Comparison of ENCODE assay signal across 15 mouse cellular contexts in genomic region chr9:122242856-122243255, GRCm38 (mm10). TPM values are rescaled to one million over a fixed set of nuclear protein-coding genes. Genes with fewer than 3 reads are reported as not detected.
DNase-seq lines count a peak whose midpoint lies in the region; ATAC-seq and TF ChIP-seq lines count a peak whose summit lies in the region.
"Had no signal": no experiment of that assay in that cellular context is flagged by ENCODE, and none has a peak within 500 bp of the region (broad histone marks: within the 10 kb centered on the region; RNA-seq: fewer than 3 reads in every experiment).

No protein-coding gene starts in this region.

- H3K9ac ChIP-seq in heart, postnatal 0 days (replicated peaks; ENCODE audit: low read depth, low read length), result no peak overlapping the region
- no peak overlapping the region for H3K9ac ChIP-seq in heart, embryonic 11.5 days (ENCODE audit: low read depth, low read length)
- no peak overlapping the region for H3K9ac ChIP-seq in liver, embryonic 11.5 days (ENCODE audit: low read depth, low read length)

- H3K27me3 ChIP-seq in heart, postnatal 0 days (ENCODE audit: control insufficient read depth, insufficient read depth, low read length), result no peaks in the 10 kb centered on the region
- no peaks in the 10 kb centered on the region for H3K27me3 ChIP-seq in heart, embryonic 11.5 days (ENCODE audit: control insufficient read depth, insufficient read depth, low read length)
- 0 out of 2 replicates have a peak, but pooled peaks cover 8% of the 10 kb centered on the region for H3K27me3 ChIP-seq in limb, embryonic 10.5 days (ENCODE audit: low read depth, poor library complexity, severe bottlenecking)
- no peaks in the 10 kb centered on the region for H3K27me3 ChIP-seq in liver, embryonic 11.5 days (replicated peaks; ENCODE audit: control insufficient read depth, insufficient read depth, low read length)
- H3K27me3 ChIP-seq: heart, embryonic 13.5 days had no signal

- no peaks in the 10 kb centered on the region for H3K4me1 ChIP-seq in heart, postnatal 0 days (ENCODE audit: control insufficient read depth, insufficient read depth)
- peaks cover 4% of the 10 kb centered on the region; the same call in 1 of the 2 replicates for H3K4me1 ChIP-seq in heart, embryonic 11.5 days (ENCODE audit: control insufficient read depth, insufficient read depth, low read length)
- peaks cover 22% of the 10 kb centered on the region for H3K4me1 ChIP-seq in limb, embryonic 10.5 days
- H3K4me1 ChIP-seq in liver, embryonic 11.5 days (replicated peaks; ENCODE audit: control insufficient read depth, insufficient read depth, low read length), result no peaks in the 10 kb centered on the region

- H3K4me2 ChIP-seq in heart, postnatal 0 days (ENCODE audit: low read depth, low read length), result no peak overlapping the region
- no peak overlapping the region for H3K4me2 ChIP-seq in heart, embryonic 11.5 days
- no peak overlapping the region for H3K4me2 ChIP-seq in liver, embryonic 11.5 days
- H3K4me2 ChIP-seq: heart, embryonic 13.5 days had no signal

- H3K27ac ChIP-seq in heart, postnatal 0 days (ENCODE audit: low read depth), result no peak overlapping the region
- no peak overlapping the region for H3K27ac ChIP-seq in heart, embryonic 11.5 days (ENCODE audit: low read depth, low read length)
- no peak overlapping the region for H3K27ac ChIP-seq in limb, embryonic 10.5 days
- H3K27ac ChIP-seq in liver, embryonic 11.5 days (ENCODE audit: low read depth, low read length), result no peak overlapping the region
- H3K27ac ChIP-seq: gastrocnemius, adult 2 months; heart, embryonic 13.5 days had no signal

- WGBS in heart, postnatal 0 days, result 12% methylated on average over 7 of the region's 7 CpGs
- 5% methylated on average over 7 of the region's 7 CpGs for WGBS in heart, embryonic 11.5 days (ENCODE audit: insufficient replicate concordance)
- WGBS in limb, embryonic 10.5 days, result 5% methylated on average over 7 of the region's 7 CpGs
- 10% methylated on average over 7 of the region's 7 CpGs for WGBS in liver, embryonic 11.5 days

- no peaks in the 10 kb centered on the region for H3K36me3 ChIP-seq in heart, postnatal 0 days (replicated peaks; ENCODE audit: control insufficient read depth, insufficient read depth, low read length)
- no peaks in the 10 kb centered on the region for H3K36me3 ChIP-seq in heart, embryonic 11.5 days (ENCODE audit: control insufficient read depth, insufficient read depth, low read length)
- H3K36me3 ChIP-seq in limb, embryonic 10.5 days, result 0 out of 2 replicates have a peak, but pooled peaks cover 4% of the 10 kb centered on the region
- H3K36me3 ChIP-seq in liver, embryonic 11.5 days (ENCODE audit: control insufficient read depth, insufficient read depth, low read length), result no peaks in the 10 kb centered on the region

- H3K4me3 ChIP-seq in heart, postnatal 0 days (ENCODE audit: low read depth, low read length), result no peak overlapping the region
- no peak overlapping the region for H3K4me3 ChIP-seq in heart, embryonic 11.5 days (ENCODE audit: low read depth, low read length)
- no peak overlapping the region for H3K4me3 ChIP-seq in limb, embryonic 10.5 days
- no peak overlapping the region for H3K4me3 ChIP-seq in liver, embryonic 11.5 days (ENCODE audit: low read depth, low read length)
- H3K4me3 ChIP-seq: gastrocnemius, adult 2 months; heart, embryonic 13.5 days had no signal

- TF ChIP-seq CTCF in heart, postnatal 0 days (IDR thresholded peaks at IDR 0.05; ENCODE audit: low read depth), result no peak

- no peak for TF ChIP-seq EP300 in heart, postnatal 0 days (IDR thresholded peaks at IDR 0.05; ENCODE audit: low read depth)

- DNase-seq in heart, postnatal 0 days (ENCODE audit: low spot score), result peak; percentile 19
- peak; percentile 40 for DNase-seq in thymus, postnatal 0 days (ENCODE audit: low spot score)
- DNase-seq in thymus, postnatal 10 days (ENCODE audit: low spot score in 2 of 2), result no peak
- DNase-seq in limb, embryonic 10.5 days (ENCODE audit: low spot score), result peak; percentile 47
- peak; percentile 42 to 45 for DNase-seq in thymus, postnatal 36 days
- no peak for DNase-seq in retina, embryonic 14.5 days (ENCODE audit: low spot score)
- no peak for DNase-seq in liver, embryonic 11.5 days (ENCODE audit: low spot score)
- DNase-seq: B cell, adult 2 months; cerebellum, postnatal 36 days; gastrocnemius, adult 2 months; kidney, adult 11 months; liver; lung, postnatal 14 days had no signal

- H3K9me3 ChIP-seq in heart, postnatal 0 days (replicated peaks; ENCODE audit: control insufficient read depth, low read length), result no peaks in the 10 kb centered on the region
- no peaks in the 10 kb centered on the region for H3K9me3 ChIP-seq in heart, embryonic 11.5 days (replicated peaks; ENCODE audit: control insufficient read depth, low read length)
- no peaks in the 10 kb centered on the region for H3K9me3 ChIP-seq in limb, embryonic 10.5 days (replicated peaks)
- H3K9me3 ChIP-seq in liver, embryonic 11.5 days (ENCODE audit: control insufficient read depth, low read length), result no peaks in the 10 kb centered on the region
- H3K9me3 ChIP-seq: heart, embryonic 13.5 days had no signal

- ATAC-seq in heart, postnatal 0 days (ENCODE audit: insufficient read depth, low read depth), result peak; percentile 30; the same call in 1 of the 2 replicates
- no peak for ATAC-seq in heart, embryonic 11.5 days (replicated peaks; ENCODE audit: insufficient number of reproducible peaks, low FRiP score, low TSS enrichment)
- ATAC-seq in liver, embryonic 11.5 days (replicated peaks; ENCODE audit: low FRiP score), result no peak

RNA-seq across cellular contexts. Expression of gene Ano10, which starts 51.4 kb away (rescaled TPM):
- total RNA-seq in heart, postnatal 0 days (2014; rRNA removed; ENCODE audit: low replicate concordance), result 24.1 and 25.5 TPM in 2 replicates
- 21.0 and 21.3 TPM in 2 replicates for polyA plus RNA-seq in heart, postnatal 0 days (2015; fragmentation: Nextera tagmentation; extraction: Ambion mirVana)
- polyA plus RNA-seq in heart, embryonic 11.5 days (2014; fragmentation: Nextera tagmentation; extraction: Ambion mirVana), result 34.0 and 40.8 TPM in 2 replicates
- 16.9 and 18.5 TPM in 2 replicates for polyA plus RNA-seq in thymus, postnatal 0 days (2015; fragmentation: Nextera tagmentation; extraction: Ambion mirVana)
- 18.0 and 26.2 TPM in 2 replicates for polyA plus RNA-seq in limb, embryonic 10.5 days (2016; fragmentation: Nextera tagmentation; extraction: Ambion mirVana)
- 15.4 and 16.9 TPM in 2 replicates for polyA plus RNA-seq in liver, embryonic 11.5 days (2014; fragmentation: Nextera tagmentation; extraction: Ambion mirVana)

Comparison
In these comparisons a context has a peak if more than half of its experiments do, and no peak if none do; other contexts are left out.
1. DNase-seq: peak in heart, postnatal 0 days (single experiment), thymus, postnatal 0 days (single experiment), limb, embryonic 10.5 days (single experiment) and thymus, postnatal 36 days (2 of 2); none in thymus, postnatal 10 days (0 of 2), retina, embryonic 14.5 days (single experiment) and liver, embryonic 11.5 days (single experiment).